Mouse (Mus musculus) gastrocnemius, postnatal 14 days (tissue): ENCODE results near the gene Katnbl1. TPM values are rescaled to one million over a fixed set of nuclear protein-coding genes. Genes with fewer than 3 reads are reported as not detected.

Experiments used
- DNase-seq: peaks from one replicate; pipeline ENCODE4 v3.0.0; 2021; ENCODE audit warnings: mixed read lengths
- intact Hi-C: fragments of 180-260 bp; cut with DNase I; formaldehyde crosslinking; loops from one replicate; pipeline ENCODE4 v1.15.1; 2025; ENCODE audit warnings: low total_unique reads
- long read RNA-seq, 2 experiments: library from polyadenylated mRNA; stranded (forward); transcript quantifications; one replicate each; pipeline ENCODE4 v2.0.0; 2021
- total RNA-seq, 2 experiments: library from RNA; stranded (reverse); gene quantifications; 2 replicates each; pipeline ENCODE4 v1.2.3; 2021

The Katnbl1 gene
- total RNA-seq = 1 to 10 TPM; 4.3 to 5.1 TPM
- long read RNA-seq, experiment 1, transcript Katnbl1-201 (10 exons, 2,886 nt) = major isoform, 8 of 11 reads
- long read RNA-seq, experiment 1, partial matches to known transcripts = 0 of 11 reads
- long read RNA-seq, experiment 1, other reads (novel, unspliced or antisense) = 3 of 11 reads
- long read RNA-seq, experiment 2, transcript Katnbl1-201 (10 exons, 2,886 nt) = major isoform, 9 of 10 reads
- long read RNA-seq, experiment 2, partial matches to known transcripts = 1 of 10 reads
- long read RNA-seq, experiment 2, other reads (novel, unspliced or antisense) = 0 of 10 reads

- intact Hi-C loops = loop anchor here (5.0 kb wide), 1 partner anchor 103 kb away; the partner anchor contains the start of gene Chrm5
- DNase-seq = peak; percentile 95
These were observed at the start of gene Katnbl1 for GRCm38 (mm10) chr2:112378973-112379898. Gene Katnbl1 (plus strand): TSS chr2:112379211.

- DNase-seq = no peak
- intact Hi-C loops = loop anchor here (10.0 kb wide), 1 partner anchor 67 kb away; the partner anchor contains the start of genes Gm21985, Nop10 and Slc12a6
These were observed 46.7 kb upstream of the Katnbl1 start for GRCm38 (mm10) chr2:112332051-112332898.

- intact Hi-C loops = loop anchor here (10.0 kb wide), 1 partner anchor 72 kb away; the partner anchor contains the start of genes Gm21985, Nop10 and Slc12a6
- no peak for DNase-seq
These were observed 41.8 kb upstream of the Katnbl1 start for GRCm38 (mm10) chr2:112337211-112337610.

GRCm38 (mm10) chr2:112339736-112340135 lies 39.3 kb upstream of the Katnbl1 start:
- no peak for DNase-seq
- intact Hi-C loops = loop anchor here (10.0 kb wide), 1 partner anchor 75 kb away; the partner anchor contains the start of genes Gm21985, Nop10 and Slc12a6

GRCm38 (mm10) chr2:112341117-112341516 lies 37.9 kb upstream of the Katnbl1 start:
- intact Hi-C loops = no loop called here
- DNase-seq = no peak

- intact Hi-C loops = no loop called here
- DNase-seq = no peak
These were observed 30.8 kb upstream of the Katnbl1 start for GRCm38 (mm10) chr2:112348246-112348645.

- intact Hi-C loops = no loop called here
- DNase-seq = no peak
These were observed 25.1 kb upstream of the Katnbl1 start for GRCm38 (mm10) chr2:112353685-112354455.

- intact Hi-C loops = no loop called here
- DNase-seq = no peak
These were observed 19.4 kb upstream of the Katnbl1 start for GRCm38 (mm10) chr2:112359611-112360010.

GRCm38 (mm10) chr2:112360012-112360780 lies 18.8 kb upstream of the Katnbl1 start:
- DNase-seq = no peak
- intact Hi-C loops = no loop called here

- DNase-seq = no peak
- intact Hi-C loops = no loop called here
These were observed 18.2 kb upstream of the Katnbl1 start for GRCm38 (mm10) chr2:112360781-112361169.

GRCm38 (mm10) chr2:112367222-112367621 lies 11.8 kb upstream of the Katnbl1 start:
- intact Hi-C loops = no loop called here
- DNase-seq = no peak

GRCm38 (mm10) chr2:112367726-112368673 lies 11.0 kb upstream of the Katnbl1 start, which contains the start of gene Emc4:
Gene Emc4 (minus strand): TSS chr2:112368027.
- DNase-seq = peak; percentile 89

GRCm38 (mm10) chr2:112369941-112370340 lies 9.1 kb upstream of the Katnbl1 start:
- DNase-seq = peak; percentile 68
- intact Hi-C loops = no loop called here

More at GRCm38 (mm10) chr2:112367726-112368673, 11.0 kb upstream of the Katnbl1 start, which contains the start of gene Emc4:
- intact Hi-C loops = no loop called here

- intact Hi-C loops = no loop called here
- DNase-seq = no peak
These were observed 5.9 kb upstream of the Katnbl1 start for GRCm38 (mm10) chr2:112373141-112373540.

GRCm38 (mm10) chr2:112374610-112375009 lies 4.4 kb upstream of the Katnbl1 start:
- DNase-seq = no peak

GRCm38 (mm10) chr2:112380131-112380530 lies 1.1 kb downstream of the Katnbl1 start:
- DNase-seq = no peak
- intact Hi-C loops = no loop called here

More at GRCm38 (mm10) chr2:112374610-112375009, 4.4 kb upstream of the Katnbl1 start:
- intact Hi-C loops = loop anchor here (5.0 kb wide), 1 partner anchor 108 kb away; the partner anchor contains the start of gene Chrm5
